Mouse (Mus musculus): ENCODE measurements around the gene Pwwp2a.

Pwwp2a gene

GRCm38 (mm10) chr11:43723411-43723810 lies 41.6 kb downstream of the Pwwp2a start:
- no peak for DNase-seq (ENCODE audit: low read depth, low spot score)

GRCm38 (mm10) chr11:43727796-43728195 lies 46.0 kb downstream of the Pwwp2a start:
- DNase-seq (ENCODE audit: low read depth, low spot score) = no peak

- no peak for DNase-seq (ENCODE audit: low read depth, low spot score)
Measured at GRCm38 (mm10) chr11:43728737-43729301, 47.0 kb downstream of the Pwwp2a start.

DNA sequence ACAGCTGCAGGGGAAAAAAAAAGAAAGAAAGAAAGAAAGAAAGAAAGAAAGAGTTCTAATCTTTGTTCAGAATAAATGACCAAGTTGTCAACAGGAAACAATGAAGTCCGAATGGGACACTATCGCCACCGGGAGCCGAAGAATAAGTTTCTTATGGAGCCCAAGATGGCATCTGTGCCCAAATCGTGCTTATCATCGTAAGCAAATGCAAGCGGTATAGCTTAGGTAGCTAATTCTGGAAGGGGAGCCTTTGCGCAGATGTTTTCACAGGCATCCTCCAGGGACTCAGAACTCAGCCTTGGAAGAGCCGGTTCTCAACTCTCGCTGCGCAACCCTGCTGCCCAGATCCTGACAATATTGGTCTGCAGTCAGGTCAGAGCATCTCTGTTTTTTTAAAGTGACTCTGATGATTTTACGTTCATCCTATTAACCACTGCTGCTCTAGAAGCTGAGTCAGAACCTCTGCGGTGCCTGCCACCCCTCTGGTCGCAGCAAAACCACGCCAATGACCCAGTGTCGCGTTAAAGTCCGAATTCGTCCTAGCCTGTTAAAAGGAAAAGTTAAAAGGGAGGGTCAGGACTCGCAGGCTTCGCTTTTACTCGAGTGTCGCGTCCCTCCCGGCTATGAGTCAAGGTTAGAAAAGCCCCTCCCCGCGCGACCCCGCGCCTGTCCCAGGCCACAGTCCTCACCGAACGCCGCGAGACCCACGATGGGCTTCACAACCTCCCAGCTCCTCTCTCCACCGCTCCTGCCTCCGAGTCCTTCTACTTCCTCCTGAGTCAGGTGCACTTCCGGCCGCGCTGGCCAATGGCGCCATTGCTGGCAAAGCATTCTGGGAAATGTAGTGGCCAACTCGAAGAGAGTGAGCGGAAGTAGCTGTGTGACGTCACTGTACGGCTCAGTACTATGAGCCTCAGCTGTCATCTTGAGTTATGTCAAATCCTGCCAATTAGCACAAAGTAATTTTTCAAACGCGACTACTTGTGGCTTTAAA lies 65.7 kb downstream of the Pwwp2a start, which contains the start of gene Ttc1:
Ttc1 (minus strand) TSS at position 776 of the 994 bp plus-strand sequence.
- DNase-seq (ENCODE audit: low read depth, low spot score) = peak; percentile 90

DNA sequence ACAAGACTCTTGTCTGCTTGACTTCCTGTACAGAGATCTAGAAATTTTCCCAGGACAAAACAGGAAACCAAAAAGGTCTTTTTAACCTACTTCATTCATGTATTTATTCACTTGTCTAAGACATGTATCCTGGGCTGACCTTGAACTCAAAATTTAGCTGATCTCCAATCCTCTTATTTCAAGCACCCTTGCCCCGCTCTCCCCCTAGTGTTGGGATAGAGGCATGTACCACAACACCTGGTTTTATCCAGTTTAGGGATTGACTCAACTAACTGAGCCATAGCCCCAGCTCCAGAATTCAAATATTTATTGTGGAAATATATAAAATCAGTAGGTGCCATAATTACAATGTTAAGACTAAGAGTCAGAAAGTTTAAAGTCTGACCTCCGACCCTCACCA lies 69.7 kb downstream of the Pwwp2a start:
- no peak for DNase-seq (ENCODE audit: low read depth, low spot score)

DNA sequence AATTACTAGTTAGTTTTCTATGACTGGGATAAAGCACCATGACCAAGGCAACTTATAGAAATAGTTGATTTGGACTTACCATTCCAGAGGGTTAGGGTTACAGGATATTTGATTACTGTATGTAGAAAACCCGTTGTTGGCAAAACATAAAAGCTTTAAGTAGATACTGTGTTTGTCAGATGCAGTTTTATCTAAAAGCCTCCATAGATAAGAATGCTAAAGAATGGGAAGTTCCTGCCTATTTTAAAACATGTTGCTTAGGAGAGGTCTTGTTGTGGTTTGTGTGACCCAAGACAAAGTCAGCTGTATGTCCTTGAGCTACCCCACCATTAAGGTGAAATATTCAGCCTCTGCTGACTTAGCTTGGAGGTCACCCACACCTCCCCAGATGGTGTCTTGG lies 72.8 kb downstream of the Pwwp2a start:
- DNase-seq (ENCODE audit: low read depth, low spot score) = no peak

DNA sequence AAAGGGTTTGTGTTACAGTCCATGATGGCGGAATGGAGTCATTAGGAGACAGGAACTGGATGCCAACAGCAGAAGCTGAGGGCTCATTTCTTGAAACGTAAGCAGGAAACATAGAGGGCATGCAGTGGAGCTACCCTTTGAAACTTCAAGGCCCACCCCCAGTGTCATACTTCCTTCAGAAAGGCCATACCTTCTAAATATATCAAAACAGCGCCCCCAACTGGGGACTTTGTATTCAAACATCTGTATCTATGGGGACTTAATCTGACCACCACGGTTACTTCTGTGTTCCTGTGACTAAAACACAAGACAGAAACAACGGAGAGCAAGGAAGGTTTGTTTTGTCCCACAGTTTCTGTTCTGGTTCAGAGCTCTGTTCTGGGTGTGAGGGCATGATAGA lies 73.6 kb downstream of the Pwwp2a start:
- no peak for DNase-seq (ENCODE audit: low read depth, low spot score)

DNA sequence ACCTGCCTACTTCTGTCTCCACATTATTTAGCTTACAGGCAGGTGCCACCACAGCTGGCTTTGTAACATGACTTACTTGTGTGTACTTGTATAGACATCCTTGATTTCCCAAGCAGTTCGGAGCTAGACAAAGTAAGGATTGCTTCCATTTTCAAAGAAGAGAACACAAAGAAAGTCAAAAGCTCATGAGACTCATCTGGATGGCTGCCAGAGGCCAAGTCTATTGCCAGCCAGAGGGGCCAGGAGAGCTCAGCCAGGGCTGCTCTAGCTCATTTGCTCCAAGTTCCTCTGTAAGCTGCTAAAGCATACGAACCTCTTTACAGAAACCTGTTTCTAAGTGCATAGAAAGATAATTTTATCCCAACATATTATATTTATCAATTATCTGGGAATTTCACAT lies 76.6 kb downstream of the Pwwp2a start:
- DNase-seq (ENCODE audit: low read depth, low spot score) = no peak

- no peak for DNase-seq (ENCODE audit: low read depth, low spot score)
Measured at GRCm38 (mm10) chr11:43766922-43767648, 85.3 kb downstream of the Pwwp2a start.

- no peak for DNase-seq (ENCODE audit: low read depth, low spot score)
Measured at GRCm38 (mm10) chr11:43767749-43768148, 86.0 kb downstream of the Pwwp2a start.

GRCm38 (mm10) chr11:43770110-43770509 lies 88.3 kb downstream of the Pwwp2a start:
- no peak for DNase-seq (ENCODE audit: low read depth, low spot score)

Data from c-Kit-negative CD71-positive TER-119-positive erythroid progenitor cells, embryonic 14.5 days (primary cell).